Mouse (Mus musculus): ENCODE results near the gene Sox21. TPM values are rescaled to one million over a fixed set of nuclear protein-coding genes. Genes with fewer than 3 reads are reported as not detected.

Gene Sox21
- polyA plus RNA-seq, 1 experiment from 2014 or later, result 6.0 TPM

- Histone ChIP-seq H3K4me2 (no peak overlapping the region), H3K9ac (no peak overlapping the region), H3K36me3 (no peaks in the 10 kb centered on the region), H3K4me1 (replicated peaks) (no peaks in the 10 kb centered on the region), H3K4me3 (no peak overlapping the region), H3K27ac (replicated peaks) (no peak overlapping the region), H3K27me3 (peaks cover 11% of the 10 kb centered on the region; the same call in 1 of the 2 replicates), H3K9me3 (no peaks in the 10 kb centered on the region)
- ATAC-seq (ENCODE audit: low FRiP score, low read depth), result no peak
- 72% methylated on average over 15 of the region's 15 CpGs for WGBS
Observed at GRCm38 (mm10) chr14:118212188-118212804, 24.5 kb downstream of the Sox21 start.

- Histone ChIP-seq H3K27me3 (0 out of 2 replicates have a peak, but pooled peaks cover 6% of the 10 kb centered on the region), H3K9me3 (no peaks in the 10 kb centered on the region), H3K36me3 (no peaks in the 10 kb centered on the region), H3K9ac (no peak overlapping the region), H3K4me1 (replicated peaks) (no peaks in the 10 kb centered on the region), H3K4me3 (no peak overlapping the region), H3K27ac (replicated peaks) (no peak overlapping the region), H3K4me2 (no peak overlapping the region)
- 0 out of 2 replicates have a peak, but pooled peaks have one; percentile 66 for ATAC-seq (ENCODE audit: low FRiP score, low read depth)
- WGBS, result 6% methylated on average over 5 of the region's 5 CpGs
Observed at GRCm38 (mm10) chr14:118209642-118210041, 27.2 kb downstream of the Sox21 start.

- 86% methylated on average over 3 of the region's 3 CpGs for WGBS
- no peak for ATAC-seq (ENCODE audit: low FRiP score, low read depth)
Observed at GRCm38 (mm10) chr14:118207347-118207746, 29.5 kb downstream of the Sox21 start.

DNA sequence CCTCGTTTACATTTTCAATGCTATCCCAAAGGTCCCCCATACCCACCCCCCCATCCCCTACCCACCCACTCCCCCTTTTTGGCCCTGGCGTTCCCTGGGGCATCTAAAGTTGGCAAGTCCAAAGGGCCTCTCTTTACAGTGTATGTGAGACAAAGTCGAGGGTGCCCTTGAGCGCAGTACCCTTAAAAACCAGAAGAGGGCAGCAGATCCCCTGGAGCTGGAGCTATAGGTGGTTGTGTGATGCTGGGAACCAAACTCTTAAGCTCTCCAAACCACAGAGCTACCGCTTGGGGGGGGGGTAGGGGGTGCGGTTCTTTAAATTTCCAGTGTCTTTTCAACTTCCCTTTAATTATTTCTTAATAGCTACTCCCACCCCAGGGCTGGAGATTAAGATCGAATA is 33.8 kb downstream of the Sox21 start:
- no peak overlapping the region for H3K4me2 ChIP-seq
- H3K9ac ChIP-seq, result no peak overlapping the region
- H3K4me3 ChIP-seq, result no peak overlapping the region
- no peaks in the 10 kb centered on the region for H3K4me1 ChIP-seq (replicated peaks)
- 75% methylated on average over 7 of the region's 7 CpGs for WGBS
- no peaks in the 10 kb centered on the region for H3K9me3 ChIP-seq
- H3K27ac ChIP-seq (replicated peaks), result no peak overlapping the region
- no peak for ATAC-seq (ENCODE audit: low FRiP score, low read depth)
- H3K36me3 ChIP-seq, result no peaks in the 10 kb centered on the region
- H3K27me3 ChIP-seq, result no peaks in the 10 kb centered on the region

More at GRCm38 (mm10) chr14:118207347-118207746, 29.5 kb downstream of the Sox21 start:
- Histone ChIP-seq H3K36me3 (no peaks in the 10 kb centered on the region), H3K27ac (replicated peaks) (no peak overlapping the region), H3K9me3 (no peaks in the 10 kb centered on the region), H3K4me3 (no peak overlapping the region), H3K9ac (no peak overlapping the region), H3K4me1 (replicated peaks) (no peaks in the 10 kb centered on the region), H3K27me3 (no peaks in the 10 kb centered on the region), H3K4me2 (no peak overlapping the region)

DNA sequence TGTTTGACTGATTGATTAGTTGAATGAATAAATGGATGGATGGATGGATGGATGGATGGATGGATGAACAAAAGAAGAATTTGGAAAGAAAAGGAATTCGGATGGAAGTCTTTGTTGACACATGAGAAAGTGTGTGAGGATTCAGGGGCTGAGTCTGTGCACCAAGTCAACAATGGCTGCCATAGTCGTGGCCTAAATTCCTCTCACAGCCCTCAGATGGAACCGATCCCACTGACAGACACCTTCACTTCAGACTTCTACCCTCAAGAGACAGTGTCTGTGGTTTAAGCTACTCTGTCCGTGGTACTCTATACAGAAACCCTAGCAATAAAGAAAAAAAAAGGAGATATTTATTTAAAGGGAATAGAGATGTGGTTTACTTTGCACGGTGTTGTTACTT is 34.8 kb downstream of the Sox21 start:
- Histone ChIP-seq H3K4me1 (replicated peaks) (no peaks in the 10 kb centered on the region), H3K9ac (no peak overlapping the region), H3K36me3 (no peaks in the 10 kb centered on the region), H3K27ac (replicated peaks) (no peak overlapping the region), H3K27me3 (no peaks in the 10 kb centered on the region), H3K9me3 (no peaks in the 10 kb centered on the region), H3K4me3 (no peak overlapping the region), H3K4me2 (no peak overlapping the region)
- no peak for ATAC-seq (ENCODE audit: low FRiP score, low read depth)
- 91% methylated on average over 5 of the region's 5 CpGs for WGBS

DNA sequence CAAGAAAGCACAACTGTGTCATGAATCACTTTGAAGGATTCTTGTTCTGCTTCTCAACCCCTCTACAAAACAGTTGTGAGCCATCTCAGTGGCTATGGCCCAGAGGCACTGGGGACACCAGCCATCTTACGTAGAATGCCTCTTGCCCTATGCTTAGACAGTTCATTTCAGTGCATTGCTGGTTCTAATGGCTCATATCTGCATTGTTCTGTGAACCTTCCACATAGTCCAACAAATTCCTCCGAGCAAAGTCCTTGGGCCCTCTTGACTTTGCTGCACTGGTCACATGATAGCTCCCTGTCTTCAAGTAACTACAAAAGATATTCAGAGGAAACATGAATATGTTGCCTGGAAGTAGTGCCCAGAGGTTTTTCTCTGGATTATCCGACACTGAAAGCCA is 36.1 kb downstream of the Sox21 start:
- H3K27me3 ChIP-seq, result no peaks in the 10 kb centered on the region
- H3K9ac ChIP-seq, result no peak overlapping the region
- no peaks in the 10 kb centered on the region for H3K36me3 ChIP-seq
- no peak overlapping the region for H3K4me2 ChIP-seq
- H3K9me3 ChIP-seq, result no peaks in the 10 kb centered on the region
- WGBS, result 95% methylated on average over 3 of the region's 3 CpGs
- H3K27ac ChIP-seq (replicated peaks), result no peak overlapping the region
- no peaks in the 10 kb centered on the region for H3K4me1 ChIP-seq (replicated peaks)
- ATAC-seq (ENCODE audit: low FRiP score, low read depth), result no peak
- H3K4me3 ChIP-seq, result no peak overlapping the region

DNA sequence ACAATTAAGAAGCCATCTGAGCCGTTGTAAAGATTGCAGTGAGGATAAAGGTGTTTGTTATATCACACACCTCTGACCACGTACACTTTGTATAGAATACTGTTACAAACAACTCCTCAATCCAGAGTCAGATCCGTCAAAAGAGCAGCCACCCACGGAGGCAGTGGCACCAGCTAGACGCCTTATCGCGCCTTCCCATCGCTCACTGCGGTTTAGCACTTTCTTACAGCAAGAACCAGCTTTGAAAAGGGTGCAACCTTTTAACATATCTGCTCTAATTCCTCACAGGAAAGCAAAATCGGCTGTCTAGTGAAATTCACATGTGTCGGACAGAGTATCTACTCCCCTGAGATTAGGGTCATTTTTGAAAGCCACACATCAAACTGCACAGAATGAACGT is 39.8 kb downstream of the Sox21 start:
- Histone ChIP-seq H3K4me1 (replicated peaks) (no peaks in the 10 kb centered on the region), H3K36me3 (no peaks in the 10 kb centered on the region), H3K27ac (replicated peaks) (no peak overlapping the region), H3K9ac (no peak overlapping the region), H3K4me3 (no peak overlapping the region), H3K27me3 (no peaks in the 10 kb centered on the region; the same call in 1 of the 2 replicates), H3K4me2 (no peak overlapping the region), H3K9me3 (no peaks in the 10 kb centered on the region)
- ATAC-seq (ENCODE audit: low FRiP score, low read depth), result no peak
- 64% methylated on average over 12 of the region's 12 CpGs for WGBS

GRCm38 (mm10) chr14:118194219-118194914 is 42.5 kb downstream of the Sox21 start:
- no peak for ATAC-seq (ENCODE audit: low FRiP score, low read depth)
- no peak overlapping the region for H3K27ac ChIP-seq (replicated peaks)

GRCm38 (mm10) chr14:118193663-118194062 is 43.2 kb downstream of the Sox21 start:
- no peak for ATAC-seq (ENCODE audit: low FRiP score, low read depth)
- Histone ChIP-seq H3K4me3 (no peak overlapping the region), H3K9ac (no peak overlapping the region), H3K4me1 (replicated peaks) (no peaks in the 10 kb centered on the region), H3K27ac (replicated peaks) (no peak overlapping the region), H3K4me2 (no peak overlapping the region), H3K36me3 (no peaks in the 10 kb centered on the region), H3K9me3 (no peaks in the 10 kb centered on the region), H3K27me3 (no peaks in the 10 kb centered on the region; the same call in 1 of the 2 replicates)
- WGBS, result 55% methylated on average over 10 of the region's 10 CpGs

More at GRCm38 (mm10) chr14:118194219-118194914, 42.5 kb downstream of the Sox21 start:
- H3K9me3 ChIP-seq, result no peaks in the 10 kb centered on the region
- H3K4me2 ChIP-seq, result peak overlapping the region; percentile 35; the same call in 1 of the 2 replicates
- H3K27me3 ChIP-seq, result no peaks in the 10 kb centered on the region; the same call in 1 of the 2 replicates
- no peaks in the 10 kb centered on the region for H3K36me3 ChIP-seq
- H3K4me1 ChIP-seq (replicated peaks), result no peaks in the 10 kb centered on the region
- no peak overlapping the region for H3K4me3 ChIP-seq
- H3K9ac ChIP-seq, result no peak overlapping the region
- 47% methylated on average over 13 of the region's 13 CpGs for WGBS

- WGBS, result 49% methylated on average over 10 of the region's 10 CpGs
- no peak overlapping the region for H3K27ac ChIP-seq (replicated peaks)
- no peaks in the 10 kb centered on the region for H3K4me1 ChIP-seq (replicated peaks)
- no peaks in the 10 kb centered on the region; the same call in 1 of the 2 replicates for H3K27me3 ChIP-seq
- ATAC-seq (ENCODE audit: low FRiP score, low read depth), result no peak
- no peak overlapping the region for H3K4me2 ChIP-seq
- no peak overlapping the region for H3K4me3 ChIP-seq
- no peak overlapping the region for H3K9ac ChIP-seq
- no peaks in the 10 kb centered on the region for H3K36me3 ChIP-seq
- H3K9me3 ChIP-seq, result no peaks in the 10 kb centered on the region
Observed at GRCm38 (mm10) chr14:118193001-118193628, 43.7 kb downstream of the Sox21 start.

GRCm38 (mm10) chr14:118191442-118191841 is 45.4 kb downstream of the Sox21 start:
- Histone ChIP-seq H3K36me3 (no peaks in the 10 kb centered on the region), H3K4me3 (no peak overlapping the region), H3K4me2 (no peak overlapping the region), H3K27me3 (no peaks in the 10 kb centered on the region; the same call in 1 of the 2 replicates), H3K4me1 (replicated peaks) (no peaks in the 10 kb centered on the region), H3K9me3 (no peaks in the 10 kb centered on the region), H3K9ac (no peak overlapping the region), H3K27ac (replicated peaks) (no peak overlapping the region)
- 85% methylated on average over 9 of the region's 9 CpGs for WGBS
- ATAC-seq (ENCODE audit: low FRiP score, low read depth), result no peak
